21 mouse cellular contexts compared by ENCODE assay signal in the genomic region with DNA sequence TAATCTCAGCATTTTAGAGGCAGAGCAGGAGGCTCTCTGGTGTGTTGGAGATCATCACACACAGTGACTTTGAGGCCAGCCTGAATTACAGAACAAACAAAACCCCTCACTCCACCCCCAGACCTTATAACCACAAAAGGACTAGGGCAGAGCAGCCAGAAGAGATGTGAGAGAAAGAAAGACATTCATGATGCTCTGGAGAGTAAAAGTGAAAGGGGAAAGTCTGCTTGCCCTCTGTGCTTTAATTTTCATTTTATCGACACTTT. TPM values are rescaled to one million over a fixed set of nuclear protein-coding genes. Genes with fewer than 3 reads are reported as not detected.
DNase-seq lines count a peak whose midpoint lies in the region; ATAC-seq and TF ChIP-seq lines count a peak whose summit lies in the region.
"Had no signal": no experiment of that assay in that cellular context is flagged by ENCODE, and none has a peak within 500 bp of the region (broad histone marks: within the 10 kb centered on the region; RNA-seq: fewer than 3 reads in every experiment).

No protein-coding gene starts in this region.

- no peak for TF ChIP-seq CTCF in gastrocnemius, adult 2 months (IDR thresholded peaks at IDR 0.05)

- ATAC-seq in liver, embryonic 11.5 days (replicated peaks; ENCODE audit: low FRiP score): no peak
- ATAC-seq in liver, embryonic 12.5 days: no peak
- no peak for ATAC-seq in midbrain, embryonic 11.5 days (ENCODE audit: low FRiP score)
- no peak for ATAC-seq in inflammation-experienced regulatory T-cells, adult 6 months
- ATAC-seq: forebrain, embryonic 13.5 days; hindbrain, embryonic 16.5 days had no signal

- intact Hi-C loops in gastrocnemius, adult 2 months (cut with DNase I): no loop called here

- no peak overlapping the region for H3K9ac ChIP-seq in liver, embryonic 11.5 days (ENCODE audit: low read depth, low read length)
- no peak overlapping the region for H3K9ac ChIP-seq in liver, embryonic 12.5 days
- no peak overlapping the region for H3K9ac ChIP-seq in midbrain, embryonic 11.5 days (ENCODE audit: low read length)
- H3K9ac ChIP-seq: forebrain, embryonic 13.5 days had no signal

- H3K4me3 ChIP-seq in gastrocnemius, adult 2 months: no peak overlapping the region
- no peak overlapping the region for H3K4me3 ChIP-seq in liver, embryonic 11.5 days (ENCODE audit: low read depth, low read length)
- H3K4me3 ChIP-seq in liver, embryonic 12.5 days: no peak overlapping the region
- H3K4me3 ChIP-seq in midbrain, embryonic 11.5 days (ENCODE audit: low read depth, low read length): no peak overlapping the region
- H3K4me3 ChIP-seq: forebrain, embryonic 13.5 days had no signal

- DNase-seq in gastrocnemius, adult 2 months: no peak
- DNase-seq in gastrocnemius, adult 8-10 months (ENCODE audit: low spot score in 2 of 2): no peak
- DNase-seq in liver, embryonic 11.5 days (ENCODE audit: low spot score): no peak
- DNase-seq in liver: no peak
- DNase-seq in splenic B cell, adult 2 months (ENCODE audit: low read depth, low spot score): peak; percentile 39
- no peak for DNase-seq in midbrain, embryonic 11.5 days (ENCODE audit: low spot score, missing footprints)
- DNase-seq: adrenal gland, adult 8-10 months; cerebellum, adult 9-11 months; embryo, embryonic 11 days; heart, adult 18-20 months; heart, postnatal 14 days; kidney, postnatal 14 days; midbrain, embryonic 14.5 days; right cerebral cortex, postnatal 14 days had no signal

- H3K4me2 ChIP-seq in liver, embryonic 11.5 days: peak overlapping the region; percentile 50
- H3K4me2 ChIP-seq in liver, embryonic 12.5 days: peak overlapping the region; percentile 57
- H3K4me2 ChIP-seq in midbrain, embryonic 11.5 days: no peak overlapping the region
- H3K4me2 ChIP-seq: forebrain, embryonic 13.5 days had no signal

- 65% methylated on average over 1 of the region's 1 CpGs for WGBS in liver, embryonic 11.5 days
- 48% methylated on average over 1 of the region's 1 CpGs for WGBS in liver, embryonic 12.5 days (ENCODE audit: insufficient replicate concordance)
- 91% methylated on average over 1 of the region's 1 CpGs for WGBS in midbrain, embryonic 11.5 days

- H3K27ac ChIP-seq in gastrocnemius, adult 2 months: peak overlapping the region; percentile 1; the same call in 1 of the 2 replicates
- peak overlapping the region; percentile 74 for H3K27ac ChIP-seq in liver, embryonic 11.5 days (ENCODE audit: low read depth, low read length)
- H3K27ac ChIP-seq in liver, embryonic 12.5 days: peak overlapping the region; percentile 69
- no peak overlapping the region for H3K27ac ChIP-seq in midbrain, embryonic 11.5 days (ENCODE audit: low read depth, low read length)
- H3K27ac ChIP-seq: forebrain, embryonic 13.5 days had no signal

- H3K27me3 ChIP-seq in liver, embryonic 11.5 days (replicated peaks; ENCODE audit: control insufficient read depth, insufficient read depth, low read length): no peaks in the 10 kb centered on the region
- no peaks in the 10 kb centered on the region for H3K27me3 ChIP-seq in liver, embryonic 12.5 days (replicated peaks)
- H3K27me3 ChIP-seq in splenic B cell, adult 2 months (ENCODE audit: control insufficient read depth, insufficient read depth, low read length, poor library complexity, severe bottlenecking): no peaks in the 10 kb centered on the region
- H3K27me3 ChIP-seq in midbrain, embryonic 11.5 days (ENCODE audit: control insufficient read depth, insufficient read depth, low read length): no peaks in the 10 kb centered on the region
- H3K27me3 ChIP-seq: forebrain, embryonic 13.5 days had no signal

- H3K36me3 ChIP-seq in liver, embryonic 11.5 days (ENCODE audit: control insufficient read depth, insufficient read depth, low read length): peaks cover 4% of the 10 kb centered on the region; the same call in 1 of the 2 replicates
- peaks cover 4% of the 10 kb centered on the region; the same call in 1 of the 2 replicates for H3K36me3 ChIP-seq in liver, embryonic 12.5 days
- peaks cover 2% of the 10 kb centered on the region for H3K36me3 ChIP-seq in splenic B cell, adult 2 months (ENCODE audit: control insufficient read depth, insufficient read depth, low read length, poor library complexity, severe bottlenecking)
- H3K36me3 ChIP-seq in midbrain, embryonic 11.5 days (ENCODE audit: control insufficient read depth, insufficient read depth, low read length): no peaks in the 10 kb centered on the region

- no peaks in the 10 kb centered on the region for H3K9me3 ChIP-seq in liver, embryonic 11.5 days (ENCODE audit: control insufficient read depth, low read length)
- H3K9me3 ChIP-seq in liver, embryonic 12.5 days (replicated peaks): no peaks in the 10 kb centered on the region
- H3K9me3 ChIP-seq in midbrain, embryonic 11.5 days (ENCODE audit: control insufficient read depth, low read length): no peaks in the 10 kb centered on the region
- H3K9me3 ChIP-seq: forebrain, embryonic 13.5 days had no signal

- H3K4me1 ChIP-seq in liver, embryonic 11.5 days (replicated peaks; ENCODE audit: control insufficient read depth, insufficient read depth, low read length): peaks cover 33% of the 10 kb centered on the region
- peaks cover 54% of the 10 kb centered on the region for H3K4me1 ChIP-seq in liver, embryonic 12.5 days
- H3K4me1 ChIP-seq in midbrain, embryonic 11.5 days (ENCODE audit: control insufficient read depth, insufficient read depth, low read length): no peaks in the 10 kb centered on the region
- H3K4me1 ChIP-seq: forebrain, embryonic 13.5 days had no signal

RNA-seq across cellular contexts. Expression of a gene that starts 0.7 kb away (rescaled TPM):
- under 1 TPM; 0.45 to 0.46 TPM for total RNA-seq in gastrocnemius, adult 2 months (2021)
- total RNA-seq in gastrocnemius, adult 8-10 months (2022): under 1 TPM in 3 of 4 experiments, not detected in 1; 0.27 to 0.45 (median 0.39) TPM
- 12.7 and 14.4 TPM in 2 replicates for polyA plus RNA-seq in liver, embryonic 11.5 days (2014; fragmentation: Nextera tagmentation; extraction: Ambion mirVana)
- polyA plus RNA-seq in liver, embryonic 12.5 days (2016; fragmentation: Nextera tagmentation; extraction: Ambion mirVana): 4.3 and 4.6 TPM in 2 replicates
- polyA plus RNA-seq in midbrain, embryonic 11.5 days (2014; fragmentation: Nextera tagmentation; extraction: Ambion mirVana): 0.22 and 0.51 TPM in 2 replicates
- 10 to 100 TPM; 81.8 to 99.4 (median 98.7) TPM for polyA plus RNA-seq in inflammation-experienced regulatory T-cells, adult 6 months (2017; shearing (Covaris generic))
- total RNA-seq: ES-E14 had no signal
- polyA plus RNA-seq: forebrain, embryonic 13.5 days; hindbrain, embryonic 16.5 days; midbrain, embryonic 14.5 days had no signal

RNA-seq across cellular contexts. Expression of a gene that starts 6.1 kb away (rescaled TPM):
- total RNA-seq in gastrocnemius, adult 2 months (2021): not detected
- under 1 TPM in 1 of 4 experiments, not detected in 3; 0.19 TPM for total RNA-seq in gastrocnemius, adult 8-10 months (2022)
- polyA plus RNA-seq in liver, embryonic 11.5 days (2014; fragmentation: Nextera tagmentation; extraction: Ambion mirVana): 1.2 and 1.7 TPM in 2 replicates
- polyA plus RNA-seq in liver, embryonic 12.5 days (2016; fragmentation: Nextera tagmentation; extraction: Ambion mirVana): 0.66 and 0.77 TPM in 2 replicates
- 0.83 and 0.84 TPM in 2 replicates for polyA plus RNA-seq in midbrain, embryonic 11.5 days (2014; fragmentation: Nextera tagmentation; extraction: Ambion mirVana)
- 1 to 10 TPM; 7.2 to 8.4 (median 7.2) TPM for polyA plus RNA-seq in inflammation-experienced regulatory T-cells, adult 6 months (2017; shearing (Covaris generic))
- total RNA-seq: heart, adult 18-20 months; left cerebral cortex, postnatal 25 days had no signal

RNA-seq across cellular contexts. Expression of a gene that starts 6.2 kb away (rescaled TPM):
- 1 to 10 TPM; 3.9 to 4.0 TPM for total RNA-seq in gastrocnemius, adult 2 months (2021)
- total RNA-seq in gastrocnemius, adult 8-10 months (2022): 1 to 10 TPM; 1.8 to 6.6 (median 5.6) TPM
- 5.7 and 5.9 TPM in 2 replicates for polyA plus RNA-seq in liver, embryonic 11.5 days (2014; fragmentation: Nextera tagmentation; extraction: Ambion mirVana)
- polyA plus RNA-seq in liver, embryonic 12.5 days (2016; fragmentation: Nextera tagmentation; extraction: Ambion mirVana): 3.4 and 4.2 TPM in 2 replicates
- 3.0 and 4.6 TPM in 2 replicates for polyA plus RNA-seq in midbrain, embryonic 11.5 days (2014; fragmentation: Nextera tagmentation; extraction: Ambion mirVana)
- 10 to 100 TPM; 63.8 to 92.4 (median 76.7) TPM for polyA plus RNA-seq in inflammation-experienced regulatory T-cells, adult 6 months (2017; shearing (Covaris generic))

RNA-seq across cellular contexts. Expression of a gene that starts 20.4 kb away (rescaled TPM):
- not detected for total RNA-seq in gastrocnemius, adult 2 months (2021)
- not detected for total RNA-seq in gastrocnemius, adult 8-10 months (2022)
- polyA plus RNA-seq in liver, embryonic 11.5 days (2014; fragmentation: Nextera tagmentation; extraction: Ambion mirVana): 0.12 and 0.42 TPM in 2 replicates
- polyA plus RNA-seq in liver, embryonic 12.5 days (2016; fragmentation: Nextera tagmentation; extraction: Ambion mirVana): 0.12 TPM in 1 of 2 replicates, not detected in the other
- polyA plus RNA-seq in midbrain, embryonic 11.5 days (2014; fragmentation: Nextera tagmentation; extraction: Ambion mirVana): 1.9 TPM in 2 replicates
- under 1 TPM; 0.20 to 0.75 (median 0.31) TPM for polyA plus RNA-seq in inflammation-experienced regulatory T-cells, adult 6 months (2017; shearing (Covaris generic))
- total RNA-seq: heart, adult 18-20 months; heart, postnatal 14 days; liver, adult 2 months had no signal
- polyA plus RNA-seq: liver, adult 2 months had no signal
